Mouse (Mus musculus): ENCODE data around the gene Slc41a3. TPM values are rescaled to one million over a fixed set of nuclear protein-coding genes. Genes with fewer than 3 reads are reported as not detected.
A peak's percentile ranks its signal among the peaks of the same experiment; 100 is the strongest.

Gene Slc41a3
- total and polyA plus RNA-seq, 3 experiments, result 0.10 to 0.59 (median 0.15) TPM

DNA sequence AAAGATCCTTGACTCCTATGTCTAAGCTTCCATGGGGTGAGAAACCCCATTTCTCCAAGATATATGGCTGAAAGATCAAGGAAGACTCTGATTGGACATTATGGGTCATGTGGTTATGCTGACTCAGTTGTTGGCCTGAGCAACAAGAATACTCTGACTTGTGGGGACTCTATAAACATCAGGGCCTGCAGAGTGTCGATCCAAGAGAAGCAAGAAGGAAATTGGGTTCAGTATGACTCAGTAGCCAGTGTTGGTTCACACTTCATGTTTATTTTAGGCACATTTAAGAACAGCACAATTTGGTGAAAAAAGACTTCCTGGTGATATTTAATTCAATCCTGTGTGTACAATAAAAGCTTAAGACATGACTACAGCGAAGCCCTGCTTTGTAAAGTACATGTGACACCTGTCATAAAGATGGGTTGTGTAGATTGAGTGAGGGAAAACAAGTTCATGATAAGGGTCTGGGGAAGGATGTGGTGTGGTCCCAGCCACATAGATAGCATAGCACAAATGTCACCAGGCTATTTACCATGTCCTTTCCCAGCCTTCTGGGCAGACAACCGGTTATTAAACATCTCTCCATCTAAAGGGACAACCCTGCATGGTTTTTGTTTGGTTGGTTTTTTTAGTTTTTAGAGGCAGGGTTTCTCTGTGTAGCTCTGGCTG, 44.0 kb upstream of the Slc41a3 start:
- DNase-seq (ENCODE audit: extremely low read depth), result no peak
- TF ChIP-seq MYC (IDR thresholded peaks at IDR 0.05; ENCODE audit: low read depth, low read length), result no peak
- peak; percentile 11; the same call in 1 of the 2 replicates for TF ChIP-seq USF1 (IDR thresholded peaks at IDR 0.05; ENCODE audit: low read depth, low read length)
- no peak for TF ChIP-seq ELF1 (IDR thresholded peaks at IDR 0.05; ENCODE audit: low read depth, low read length)
- TF ChIP-seq MAX (IDR thresholded peaks at IDR 0.05; ENCODE audit: low read length), result no peak
- no peak for TF ChIP-seq BHLHE40 (IDR thresholded peaks at IDR 0.05; ENCODE audit: low read depth, low read length)
- TF ChIP-seq TCF12 (IDR thresholded peaks at IDR 0.05; ENCODE audit: low read depth, low read length), result no peak
- no peak for TF ChIP-seq E2F4 (IDR thresholded peaks at IDR 0.05; ENCODE audit: insufficient replicate concordance, low read depth, low read length)
- TF ChIP-seq JUND (conservative IDR thresholded peaks at IDR 0.05; ENCODE audit: low read depth, low read length), result no peak
- in situ Hi-C loops (cut with MboI; ENCODE audit: low pct_ligation_motif_present, low pct_unique_long_range_greater_than_20kb, low sequenced_read_pairs) (no loop called here), dilution Hi-C loops (cut with MboI; ENCODE audit: extremely low pct_ligation_motif_present, extremely low pct_unique_long_range_greater_than_20kb, low sequenced_read_pairs) (no loop called here)
- no peaks in the 10 kb centered on the region for H3K4me1 ChIP-seq (ENCODE audit: control insufficient read depth in 1 of 2, insufficient read depth in 2 of 2)
- peaks cover 91% of the 10 kb centered on the region for H3K27me3 ChIP-seq (replicated peaks)
- H3K36me3 ChIP-seq (replicated peaks in 1 of 2; ENCODE audit: control insufficient read depth in 1 of 2, insufficient read depth in 1 of 2, low read length in 1 of 2), result no peaks in the 10 kb centered on the region
- H3K9me3 ChIP-seq (replicated peaks; ENCODE audit: low read length), result peaks cover 8% of the 10 kb centered on the region
- H3K9ac ChIP-seq (ENCODE audit: insufficient read depth, low read depth), result no peak overlapping the region
- no peak overlapping the region for H3K4me3 ChIP-seq (replicated peaks in 1 of 3; ENCODE audit: low read depth in 2 of 3, low read length in 2 of 3, poor library complexity in 1 of 3)
- H3K79me2 ChIP-seq (replicated peaks; ENCODE audit: control insufficient read depth, extremely low read depth, insufficient read depth, poor library complexity, severe bottlenecking), result no peaks in the 10 kb centered on the region
- no peak overlapping the region for H3K27ac ChIP-seq (ENCODE audit: insufficient read depth, low read depth)
- no peak overlapping the region for H3K4me2 ChIP-seq (ENCODE audit: insufficient read depth, low read depth, poor library complexity, severe bottlenecking)

DNA sequence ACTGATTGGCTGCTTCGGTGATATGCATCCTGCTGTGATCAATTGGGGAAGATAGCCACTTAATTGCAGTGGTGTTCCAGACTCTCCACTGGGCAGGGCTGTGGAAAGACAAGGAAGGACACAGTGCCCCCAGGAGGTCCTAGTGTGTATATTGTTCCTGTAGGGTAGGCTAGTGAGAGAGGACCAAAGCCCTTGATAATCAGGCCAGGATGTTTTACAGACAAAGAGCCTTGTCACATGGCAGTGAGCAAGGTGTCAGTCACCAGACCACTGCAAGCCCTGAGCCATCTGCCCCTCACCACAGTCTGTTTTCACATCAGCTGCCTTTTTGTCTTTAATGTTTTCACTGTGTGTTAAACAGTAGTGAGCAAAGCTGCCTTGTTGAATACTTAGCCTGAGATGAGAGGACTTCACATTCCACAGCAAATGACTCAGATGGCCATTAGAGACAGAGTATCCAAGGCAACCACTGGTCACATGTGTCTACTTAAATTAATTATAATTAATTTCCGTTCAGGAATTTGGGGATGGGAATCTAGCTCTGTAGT, 43.2 kb upstream of the Slc41a3 start:
- Histone ChIP-seq H3K36me3 (replicated peaks in 1 of 2; ENCODE audit: control insufficient read depth in 1 of 2, insufficient read depth in 1 of 2, low read length in 1 of 2) (no peaks in the 10 kb centered on the region), H3K27ac (ENCODE audit: insufficient read depth, low read depth) (no peak overlapping the region), H3K27me3 (replicated peaks) (peaks cover 93% of the 10 kb centered on the region), H3K4me3 (replicated peaks in 1 of 3; ENCODE audit: low read depth in 2 of 3, low read length in 2 of 3, poor library complexity in 1 of 3) (no peak overlapping the region), H3K4me1 (ENCODE audit: control insufficient read depth in 1 of 2, insufficient read depth in 2 of 2) (no peaks in the 10 kb centered on the region), H3K9me3 (replicated peaks; ENCODE audit: low read length) (peaks cover 8% of the 10 kb centered on the region), H3K4me2 (ENCODE audit: insufficient read depth, low read depth, poor library complexity, severe bottlenecking) (no peak overlapping the region), H3K79me2 (replicated peaks; ENCODE audit: control insufficient read depth, extremely low read depth, insufficient read depth, poor library complexity, severe bottlenecking) (no peaks in the 10 kb centered on the region), H3K9ac (ENCODE audit: insufficient read depth, low read depth) (no peak overlapping the region)
- dilution Hi-C loops (cut with MboI; ENCODE audit: extremely low pct_ligation_motif_present, extremely low pct_unique_long_range_greater_than_20kb, low sequenced_read_pairs), result no loop called here
- in situ Hi-C loops (cut with MboI; ENCODE audit: low pct_ligation_motif_present, low pct_unique_long_range_greater_than_20kb, low sequenced_read_pairs), result no loop called here
- DNase-seq (ENCODE audit: extremely low read depth), result no peak
- TF ChIP-seq HCFC1 (IDR thresholded peaks at IDR 0.05; ENCODE audit: low read depth, low read length) (no peak), CHD1 (IDR thresholded peaks at IDR 0.05; ENCODE audit: low read depth, low read length) (no peak), MAZ (IDR thresholded peaks at IDR 0.05; ENCODE audit: low read depth, low read length) (no peak), MAFK (IDR thresholded peaks at IDR 0.05; ENCODE audit: insufficient replicate concordance, low read length) (no peak), MYC (IDR thresholded peaks at IDR 0.05; ENCODE audit: low read depth, low read length) (no peak), E2F4 (IDR thresholded peaks at IDR 0.05; ENCODE audit: insufficient replicate concordance, low read depth, low read length) (no peak), JUN (IDR thresholded peaks at IDR 0.05; ENCODE audit: insufficient read depth, low read depth, low read length) (no peak), CTCF (conservative IDR thresholded peaks at IDR 0.05 in 1 of 2, IDR thresholded peaks at IDR 0.05 in 1 of 2; ENCODE audit: low read depth in 2 of 2, low read length in 2 of 2) (peak in 1 of 2 experiments; percentile 13; a peak in 1 of 4 replicates), RAD21 (IDR thresholded peaks at IDR 0.05; ENCODE audit: low read depth, low read length) (no peak; the same call in 1 of the 2 replicates)

Data from CH12.LX (cell line).